Mouse (Mus musculus): ENCODE results near the gene Unc93a. TPM values are rescaled to one million over a fixed set of nuclear protein-coding genes. Genes with fewer than 3 reads are reported as not detected.
"Not testable (repeated sequence)": the region's sequence is repeated elsewhere in the genome, so short reads cannot be mapped to it uniquely, and the experiment has no call there.

Gene Unc93a
- total RNA-seq (2021), result not detected
- long read RNA-seq, experiment 1, result 0 reads
- long read RNA-seq, experiment 2, result 0 reads

GRCm38 (mm10) chr17:13131710-13132109 is at the start of gene Unc93a:
TSS of gene Unc93a (minus strand) at chr17:13131810.
- intact Hi-C loops (cut with DNase I; ENCODE audit: low total_unique reads); DNase-seq: not testable (repeated sequence)

- DNase-seq; intact Hi-C loops (cut with DNase I; ENCODE audit: low total_unique reads): not testable (repeated sequence)
These were observed 48.9 kb upstream of the Unc93a start for GRCm38 (mm10) chr17:13180491-13180890.

- DNase-seq; intact Hi-C loops (cut with DNase I; ENCODE audit: low total_unique reads): not testable (repeated sequence)
These were observed 47.4 kb upstream of the Unc93a start for GRCm38 (mm10) chr17:13179021-13179420.

DNA sequence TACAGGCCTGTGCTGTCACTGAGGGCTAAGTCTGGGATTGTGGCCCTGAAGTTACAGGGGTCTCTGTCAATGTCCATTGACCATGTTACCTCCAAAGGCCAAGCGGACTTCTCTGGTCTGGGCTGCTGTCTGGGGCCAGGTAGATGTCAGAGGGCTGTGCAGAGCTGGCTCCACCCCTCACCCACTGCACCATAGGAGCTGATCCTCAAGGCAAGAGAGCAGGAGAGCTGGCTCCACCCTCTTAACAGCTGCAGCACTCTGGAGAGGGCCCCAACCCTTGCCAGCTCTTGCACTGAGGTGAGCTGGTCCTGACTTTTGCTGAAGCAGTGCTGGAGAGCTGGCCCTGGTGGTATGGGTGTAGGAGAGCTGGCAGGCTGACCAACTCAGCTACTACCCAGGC is 46.2 kb upstream of the Unc93a start:
- DNase-seq; intact Hi-C loops (cut with DNase I; ENCODE audit: low total_unique reads): not testable (repeated sequence)

- DNase-seq; intact Hi-C loops (cut with DNase I; ENCODE audit: low total_unique reads): not testable (repeated sequence)
These were observed 44.0 kb upstream of the Unc93a start for GRCm38 (mm10) chr17:13175609-13176008.

DNA sequence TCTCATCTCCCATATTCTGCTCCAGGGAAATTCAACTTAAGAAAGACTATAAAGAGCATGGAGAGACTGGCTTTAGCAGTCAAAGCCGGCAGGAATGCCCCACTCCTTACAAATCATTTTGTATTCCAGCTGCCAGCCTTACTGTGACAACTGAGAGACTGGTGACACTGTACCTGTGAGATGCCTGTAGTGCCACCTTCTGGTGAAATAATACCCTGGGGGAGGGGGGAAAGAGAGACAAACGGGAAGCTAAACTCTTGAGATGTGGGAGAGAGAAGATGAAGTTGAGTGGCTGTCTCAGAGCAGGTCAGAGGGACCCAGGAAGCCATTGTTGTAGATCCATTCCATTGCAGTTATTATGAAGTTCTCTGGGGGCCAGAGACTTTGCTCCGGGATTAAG is 42.4 kb upstream of the Unc93a start:
- DNase-seq; intact Hi-C loops (cut with DNase I; ENCODE audit: low total_unique reads): not testable (repeated sequence)

DNA sequence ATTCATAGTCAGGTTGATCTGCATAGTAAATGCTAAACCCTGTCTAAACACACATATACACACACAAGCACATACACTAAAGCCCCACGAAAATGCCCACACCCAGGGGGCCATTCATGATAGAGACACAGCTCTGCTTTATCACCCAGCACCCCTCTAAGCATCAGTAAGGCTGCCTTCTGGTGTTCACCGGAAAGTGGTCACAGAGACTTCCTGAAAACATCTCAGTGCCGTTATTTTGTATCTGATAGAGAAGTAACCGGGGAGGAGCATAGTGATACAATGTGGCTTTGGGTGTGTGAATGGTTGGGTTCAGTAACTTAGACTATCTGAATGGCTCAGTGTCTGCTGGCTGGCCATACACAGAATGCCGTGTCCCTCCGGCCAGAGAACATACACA is 42.0 kb upstream of the Unc93a start:
- DNase-seq; intact Hi-C loops (cut with DNase I; ENCODE audit: low total_unique reads): not testable (repeated sequence)

GRCm38 (mm10) chr17:13146128-13146527 is 14.5 kb upstream of the Unc93a start:
- DNase-seq; intact Hi-C loops (cut with DNase I; ENCODE audit: low total_unique reads): not testable (repeated sequence)

- intact Hi-C loops (cut with DNase I; ENCODE audit: low total_unique reads); DNase-seq: not testable (repeated sequence)
These were observed 13.1 kb upstream of the Unc93a start for GRCm38 (mm10) chr17:13144580-13145215.

DNA sequence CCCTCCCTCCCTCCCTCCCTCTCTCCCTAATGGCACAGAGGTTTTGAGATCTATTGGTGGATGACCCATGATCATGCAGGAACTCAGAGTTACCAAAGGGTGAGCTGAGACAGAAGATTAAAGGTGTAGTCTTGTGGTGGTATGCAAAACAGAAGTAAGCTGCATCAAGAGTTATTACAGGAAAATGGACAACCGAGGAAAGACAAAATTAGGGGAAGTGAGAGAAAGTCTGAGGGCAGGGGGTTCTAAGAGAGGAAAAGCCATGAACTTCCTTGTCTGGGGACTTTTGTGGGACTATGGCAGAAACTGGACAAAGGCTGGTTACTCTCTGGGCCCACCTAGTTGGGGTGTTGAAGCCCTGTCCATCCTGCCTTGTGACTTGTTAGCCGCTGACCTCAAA is 11.1 kb upstream of the Unc93a start:
- intact Hi-C loops (cut with DNase I; ENCODE audit: low total_unique reads); DNase-seq: not testable (repeated sequence)

GRCm38 (mm10) chr17:13135356-13135755 is 3.7 kb upstream of the Unc93a start:
- intact Hi-C loops (cut with DNase I; ENCODE audit: low total_unique reads); DNase-seq: not testable (repeated sequence)

- DNase-seq; intact Hi-C loops (cut with DNase I; ENCODE audit: low total_unique reads): not testable (repeated sequence)
These were observed 742 bp upstream of the Unc93a start for GRCm38 (mm10) chr17:13132352-13132751.

- DNase-seq; intact Hi-C loops (cut with DNase I; ENCODE audit: low total_unique reads): not testable (repeated sequence)
These were observed 1.7 kb downstream of the Unc93a start for GRCm38 (mm10) chr17:13129737-13130465.

DNA sequence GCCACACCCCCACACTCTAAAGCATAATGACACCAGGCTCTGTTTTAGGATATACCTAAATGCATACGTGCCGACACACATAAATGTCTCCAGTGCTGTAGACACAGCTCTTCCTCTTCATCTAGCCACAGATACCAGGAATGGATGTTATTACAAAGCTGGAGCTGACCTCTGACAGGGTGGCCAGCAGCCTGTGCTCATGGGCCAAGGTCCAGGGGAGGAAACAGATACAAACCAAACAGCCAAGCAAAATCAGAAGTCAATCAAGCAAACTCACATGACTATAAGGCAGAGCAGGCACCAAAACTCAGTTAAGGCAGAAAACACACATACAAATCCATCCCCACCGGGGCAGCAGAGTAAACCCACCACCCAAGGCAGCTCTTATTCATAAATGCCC is 2.3 kb downstream of the Unc93a start:
- intact Hi-C loops (cut with DNase I; ENCODE audit: low total_unique reads), result not testable (repeated sequence)

DNA sequence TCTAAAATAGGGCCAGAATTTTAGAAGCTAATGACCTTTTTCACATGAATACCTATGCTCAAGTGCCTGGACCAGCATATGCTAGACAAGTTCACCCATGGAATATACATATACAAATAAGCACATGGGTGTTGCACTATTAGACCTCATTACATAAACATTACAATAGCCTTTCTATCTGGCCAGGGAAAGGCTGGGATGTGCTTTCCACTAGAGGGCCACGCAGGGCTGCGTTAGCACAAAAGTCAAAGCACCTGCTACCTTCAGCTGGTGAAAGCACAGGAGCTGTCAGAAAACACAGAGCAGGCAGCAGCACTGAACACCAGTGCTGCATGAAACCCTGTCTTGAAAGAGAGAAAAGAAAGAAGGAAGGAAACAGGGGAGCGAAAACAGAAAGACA is 7.4 kb downstream of the Unc93a start:
- intact Hi-C loops (cut with DNase I; ENCODE audit: low total_unique reads); DNase-seq: not testable (repeated sequence)

More for the DNA sequence above, 2.3 kb downstream of the Unc93a start:
- DNase-seq, result not testable (repeated sequence)

DNA sequence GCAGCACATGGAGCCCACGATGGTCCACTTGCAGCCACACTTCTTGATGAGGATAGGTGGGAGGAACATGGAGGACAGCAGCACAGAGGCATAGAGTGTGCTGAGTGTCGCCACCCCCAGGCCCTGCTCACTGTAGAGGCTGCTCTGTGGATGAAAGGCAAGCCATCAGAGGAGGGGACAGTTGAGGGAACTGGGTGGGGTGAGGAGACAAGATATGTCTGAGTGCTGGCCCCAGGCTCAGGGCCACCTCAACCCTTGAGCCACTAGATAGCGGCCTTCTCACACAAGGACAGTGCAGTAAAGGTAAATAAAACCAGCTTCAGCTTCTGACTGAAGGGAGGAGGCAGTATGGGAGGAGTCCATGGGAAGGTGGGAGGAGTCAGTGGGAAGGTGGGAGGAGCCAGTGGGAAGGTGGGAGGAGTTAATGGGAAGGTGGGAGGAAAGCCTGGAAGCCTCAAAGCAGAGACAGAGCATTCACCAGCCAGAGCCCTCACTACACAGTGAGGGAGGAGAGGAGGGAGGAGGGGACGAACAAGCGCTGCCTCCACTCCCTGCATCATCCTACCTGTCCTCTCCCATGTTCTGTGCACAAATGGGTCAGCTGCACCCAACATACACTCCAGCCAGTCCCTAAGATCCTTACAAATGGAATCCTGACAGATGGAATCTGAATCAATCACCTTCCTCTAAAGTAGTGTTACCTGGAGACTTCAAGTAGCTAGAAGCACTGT is 8.1 kb downstream of the Unc93a start:
- DNase-seq; intact Hi-C loops (cut with DNase I; ENCODE audit: low total_unique reads): not testable (repeated sequence)

- DNase-seq; intact Hi-C loops (cut with DNase I; ENCODE audit: low total_unique reads): not testable (repeated sequence)
These were observed 18.9 kb downstream of the Unc93a start for GRCm38 (mm10) chr17:13112504-13113291.

DNA sequence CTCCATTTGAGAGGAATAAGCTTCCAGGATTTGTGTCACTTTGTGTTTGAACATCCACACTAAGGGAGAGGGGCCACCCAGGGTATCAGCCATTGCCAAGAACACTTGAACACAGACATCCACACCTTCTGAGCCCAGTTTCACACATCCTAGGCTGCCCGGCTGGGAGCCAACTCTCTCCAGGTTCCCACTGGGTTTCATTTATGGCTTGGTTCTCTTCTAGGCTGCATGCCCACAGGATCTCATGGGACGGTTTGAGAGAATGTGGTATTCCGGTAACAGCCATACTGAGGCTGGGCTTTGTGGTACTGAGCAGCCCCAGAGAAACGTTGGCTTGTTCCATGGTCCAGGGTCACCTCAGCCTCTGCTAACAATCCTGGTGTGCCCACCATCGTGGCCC is 25.0 kb downstream of the Unc93a start:
- intact Hi-C loops (cut with DNase I; ENCODE audit: low total_unique reads); DNase-seq: not testable (repeated sequence)

GRCm38 (mm10) chr17:13092960-13093359 is 38.6 kb downstream of the Unc93a start:
- DNase-seq; intact Hi-C loops (cut with DNase I; ENCODE audit: low total_unique reads): not testable (repeated sequence)

All from gastrocnemius, postnatal 14 days (tissue).